Mouse (Mus musculus): ENCODE measurements around the gene Tsen54. TPM values are rescaled to one million over a fixed set of nuclear protein-coding genes. Genes with fewer than 3 reads are reported as not detected.

Gene Tsen54
- polyA plus RNA-seq, 1 experiment from 2014 or later, result 23.5 TPM

DNA sequence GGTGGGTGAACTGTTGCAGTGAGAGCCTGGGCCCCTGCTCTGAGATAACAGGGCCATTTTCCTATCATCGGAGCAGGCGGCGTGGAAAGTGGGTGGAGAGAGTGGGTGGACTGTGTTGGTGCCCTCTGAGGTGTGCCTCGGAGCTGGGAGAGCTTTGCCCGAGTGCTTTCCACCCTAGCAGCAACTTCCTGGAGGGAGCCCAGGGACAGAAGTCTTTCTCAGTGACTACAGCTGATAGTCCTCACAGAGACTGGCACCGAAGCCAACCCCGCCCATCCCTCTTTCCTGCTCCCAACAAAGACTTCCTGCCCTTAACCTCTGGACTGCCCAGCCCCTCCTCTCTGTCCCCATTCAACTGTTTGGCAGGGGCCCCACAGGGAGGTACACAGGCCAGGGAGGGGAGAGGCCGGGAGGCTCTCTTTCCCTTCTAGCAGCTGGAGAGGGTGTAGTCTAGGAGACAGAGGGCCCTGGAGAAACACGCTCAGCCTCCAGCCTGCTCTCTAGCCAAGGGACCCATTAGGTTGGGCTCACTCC, 35.4 kb upstream of the Tsen54 start:
- peak; percentile 95 for ATAC-seq
- peak overlapping the region; percentile 98 for H3K27ac ChIP-seq
- 3% methylated on average over 9 of the region's 9 CpGs for WGBS (ENCODE audit: insufficient replicate concordance)
- peaks cover 16% of the 10 kb centered on the region; the same call in 1 of the 2 replicates for H3K36me3 ChIP-seq
- H3K4me1 ChIP-seq, result peaks cover 79% of the 10 kb centered on the region
- H3K9ac ChIP-seq, result peak overlapping the region; percentile 69
- peak overlapping the region; percentile 44 for H3K4me3 ChIP-seq
- H3K4me2 ChIP-seq, result peak overlapping the region; percentile 78
- H3K27me3 ChIP-seq (replicated peaks), result no peaks in the 10 kb centered on the region
- no peaks in the 10 kb centered on the region for H3K9me3 ChIP-seq (replicated peaks)

DNA sequence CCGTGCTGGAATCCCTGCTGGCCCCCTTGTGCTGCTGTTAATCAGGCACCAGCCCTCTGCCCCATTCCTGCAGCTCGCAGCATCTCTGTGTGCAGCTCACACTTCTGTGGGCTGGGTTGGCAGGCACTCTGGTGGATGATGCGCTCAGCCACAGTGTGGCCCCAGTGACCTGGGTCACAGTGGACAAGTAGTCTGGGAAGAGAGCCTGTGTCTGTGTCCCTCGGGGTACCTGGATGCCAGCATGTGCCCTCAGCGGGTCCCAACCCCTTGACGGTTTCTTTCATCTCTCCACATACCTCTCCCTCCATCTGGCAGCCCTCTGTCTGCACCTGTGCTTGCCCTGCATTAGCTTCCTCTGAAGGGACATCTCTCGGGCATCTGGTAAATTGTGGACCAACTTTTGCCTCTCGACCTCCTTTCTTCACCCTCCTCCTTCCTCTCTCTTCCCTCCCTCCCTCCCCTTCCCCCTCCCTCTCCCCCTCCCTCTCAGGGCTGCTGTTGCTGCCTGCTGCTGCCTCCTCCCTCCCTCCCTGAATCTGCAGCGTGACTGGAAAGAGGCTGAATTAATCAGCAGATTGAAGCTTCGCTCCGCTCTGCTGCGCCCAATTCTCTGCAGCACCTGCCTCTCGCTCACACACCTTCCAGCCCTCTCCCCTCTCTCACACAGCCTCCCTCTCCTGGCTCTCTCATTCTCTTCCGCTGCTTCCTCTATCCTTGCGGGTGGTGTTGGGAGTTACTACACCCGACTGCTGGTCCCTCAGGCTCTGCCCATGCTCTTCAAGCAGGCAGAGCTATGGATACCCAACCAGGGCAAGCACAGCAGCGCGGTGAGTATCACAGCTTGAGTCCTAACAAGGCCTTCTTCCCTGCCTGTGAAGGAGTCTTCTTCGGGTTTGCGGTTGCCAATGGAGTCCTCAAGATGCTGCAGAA, 34.1 kb upstream of the Tsen54 start:
- Histone ChIP-seq H3K4me2 (peak overlapping the region; percentile 78), H3K4me1 (peaks cover 80% of the 10 kb centered on the region), H3K27me3 (replicated peaks) (no peaks in the 10 kb centered on the region), H3K36me3 (peaks cover 17% of the 10 kb centered on the region; the same call in 1 of the 2 replicates), H3K4me3 (0 out of 2 replicates have a peak overlapping the region, but pooled peaks have one; percentile 44), H3K9ac (peak overlapping the region; percentile 69), H3K27ac (peak overlapping the region; percentile 98), H3K9me3 (replicated peaks) (no peaks in the 10 kb centered on the region)
- 39% methylated on average over 20 of the region's 20 CpGs for WGBS (ENCODE audit: insufficient replicate concordance)
- no peak for ATAC-seq

DNA sequence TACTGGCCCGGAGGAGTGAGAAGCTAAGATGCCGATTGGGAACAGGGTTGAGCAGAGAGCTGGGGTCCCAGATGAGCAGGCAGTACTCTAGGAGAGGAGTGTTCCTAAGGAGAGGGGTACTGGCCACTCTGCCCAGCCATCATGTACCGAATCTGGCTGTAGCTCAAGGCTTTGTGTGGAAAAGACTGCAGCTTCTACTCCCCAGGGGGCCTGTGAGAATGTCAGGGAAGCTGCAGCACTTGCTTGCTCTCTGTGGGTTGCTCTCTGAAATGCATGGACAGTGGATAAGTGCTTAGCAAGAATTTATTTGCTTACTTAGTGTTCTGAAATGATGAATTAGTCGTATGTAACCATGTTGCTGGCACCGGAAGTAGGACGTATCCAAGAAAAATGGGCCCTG, 28.1 kb upstream of the Tsen54 start:
- Histone ChIP-seq H3K27ac (no peak overlapping the region), H3K27me3 (replicated peaks) (no peaks in the 10 kb centered on the region), H3K4me1 (peaks cover 23% of the 10 kb centered on the region), H3K9ac (no peak overlapping the region), H3K4me2 (no peak overlapping the region), H3K9me3 (replicated peaks) (no peaks in the 10 kb centered on the region), H3K4me3 (no peak overlapping the region), H3K36me3 (peaks cover 62% of the 10 kb centered on the region)
- WGBS (ENCODE audit: insufficient replicate concordance), result 81% methylated on average over 6 of the region's 6 CpGs
- no peak for ATAC-seq

DNA sequence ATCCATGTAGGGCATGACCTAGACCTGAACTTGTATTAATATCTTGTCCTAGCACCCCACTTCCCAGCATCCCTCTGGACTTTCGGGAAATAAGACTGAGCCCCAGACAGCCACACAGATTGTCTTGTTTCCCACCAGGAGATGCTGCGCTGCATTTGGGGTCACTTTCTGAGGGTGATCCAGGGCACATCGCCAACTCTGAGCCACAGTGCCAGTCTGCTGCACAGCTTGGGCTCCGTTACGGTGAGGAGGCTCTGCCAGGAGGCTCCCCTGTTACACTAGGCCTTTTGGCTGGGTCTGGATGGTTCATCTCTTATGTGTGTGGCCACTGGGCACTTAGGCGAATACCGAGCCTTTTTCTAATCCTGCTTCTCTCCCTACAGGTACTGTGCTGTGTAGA, 24.7 kb upstream of the Tsen54 start:
- Histone ChIP-seq H3K27me3 (replicated peaks) (no peaks in the 10 kb centered on the region), H3K9ac (no peak overlapping the region)

DNA sequence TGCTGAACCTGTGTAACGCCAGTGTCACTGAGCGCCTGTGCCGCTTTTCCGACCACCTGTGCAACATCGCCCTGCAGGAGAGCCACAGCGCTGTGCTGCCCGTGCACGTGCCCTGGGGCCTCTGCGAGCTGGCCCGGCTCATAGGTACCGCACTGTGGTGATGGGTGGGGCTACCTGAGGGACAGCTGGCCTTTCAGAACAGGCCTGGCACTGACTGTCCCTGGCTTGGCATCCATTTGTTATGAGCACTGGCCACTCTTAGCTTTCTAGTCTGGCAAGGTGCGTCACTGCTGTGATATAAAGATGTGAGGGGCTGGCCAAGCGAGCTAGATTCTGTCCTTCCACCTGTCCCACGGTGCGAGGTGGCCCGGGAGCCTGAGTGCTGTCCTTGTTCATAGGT, 22.6 kb upstream of the Tsen54 start:
- Histone ChIP-seq H3K36me3 (peaks cover 97% of the 10 kb centered on the region), H3K4me3 (no peak overlapping the region), H3K27ac (no peak overlapping the region), H3K9ac (no peak overlapping the region), H3K4me2 (no peak overlapping the region), H3K4me1 (peaks cover 7% of the 10 kb centered on the region; the same call in 1 of the 2 replicates), H3K9me3 (replicated peaks) (no peaks in the 10 kb centered on the region), H3K27me3 (replicated peaks) (no peaks in the 10 kb centered on the region)
- WGBS (ENCODE audit: insufficient replicate concordance), result 90% methylated on average over 16 of the region's 16 CpGs
- no peak for ATAC-seq

More for the DNA sequence above, 24.7 kb upstream of the Tsen54 start:
- Histone ChIP-seq H3K36me3 (peaks cover 91% of the 10 kb centered on the region), H3K9me3 (replicated peaks) (no peaks in the 10 kb centered on the region), H3K4me3 (no peak overlapping the region), H3K27ac (no peak overlapping the region; the same call in 1 of the 2 replicates), H3K4me1 (peaks cover 8% of the 10 kb centered on the region), H3K4me2 (no peak overlapping the region)
- WGBS (ENCODE audit: insufficient replicate concordance), result 91% methylated on average over 7 of the region's 7 CpGs
- ATAC-seq, result no peak

DNA sequence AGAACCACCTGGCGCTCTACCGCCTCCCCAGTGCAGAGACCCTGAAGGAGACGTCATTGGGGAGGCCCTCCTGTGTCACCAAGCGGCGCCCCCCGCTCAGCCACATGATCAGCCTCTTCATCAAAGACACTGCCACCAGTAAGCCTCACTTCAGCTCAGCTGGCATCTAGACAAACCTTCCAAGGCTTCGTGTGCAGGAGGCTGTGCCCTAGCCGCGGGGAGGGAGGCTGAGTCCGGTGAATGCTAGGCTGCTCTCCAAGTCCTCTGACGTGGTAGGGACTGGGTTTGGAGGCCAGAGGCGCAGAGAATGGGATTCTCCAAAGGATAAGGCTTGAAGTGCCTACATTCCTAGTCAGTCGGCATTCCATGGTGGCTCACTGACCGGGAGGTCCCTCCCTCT, 22.2 kb upstream of the Tsen54 start:
- peaks cover 11% of the 10 kb centered on the region; the same call in 1 of the 2 replicates for H3K4me1 ChIP-seq
- no peak for ATAC-seq
- no peak overlapping the region for H3K4me3 ChIP-seq

DNA sequence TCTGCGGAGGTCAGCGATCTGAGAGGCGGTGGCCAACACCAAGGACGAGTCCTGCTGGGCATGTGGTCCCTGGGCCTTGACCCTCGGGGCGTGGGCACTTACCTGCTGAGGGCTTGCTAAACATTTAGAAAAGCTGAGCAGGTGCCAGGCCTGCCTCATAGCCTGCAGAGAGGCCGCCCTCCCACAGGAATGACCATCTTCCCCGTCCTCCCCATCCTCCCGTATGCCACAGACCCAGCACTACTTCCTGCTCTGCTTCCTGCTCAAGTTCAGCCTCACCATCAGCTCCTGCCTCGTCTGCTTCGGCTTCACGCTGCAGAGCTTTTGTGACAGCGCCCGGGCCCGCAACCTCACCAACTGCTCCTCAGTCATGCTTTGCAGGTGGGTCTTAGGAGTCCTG, 17.6 kb upstream of the Tsen54 start:
- H3K27me3 ChIP-seq (replicated peaks), result no peaks in the 10 kb centered on the region
- H3K4me2 ChIP-seq, result no peak overlapping the region
- H3K36me3 ChIP-seq, result peaks cover 100% of the 10 kb centered on the region
- 0 out of 2 replicates have a peak overlapping the region, but pooled peaks have one; percentile 29 for H3K27ac ChIP-seq
- H3K4me1 ChIP-seq, result peaks cover 12% of the 10 kb centered on the region; the same call in 1 of the 2 replicates
- ATAC-seq, result no peak
- WGBS (ENCODE audit: insufficient replicate concordance), result 67% methylated on average over 15 of the region's 15 CpGs
- no peak overlapping the region for H3K4me3 ChIP-seq
- H3K9ac ChIP-seq, result no peak overlapping the region
- H3K9me3 ChIP-seq (replicated peaks), result no peaks in the 10 kb centered on the region

More for the DNA sequence above, 22.2 kb upstream of the Tsen54 start:
- peaks cover 97% of the 10 kb centered on the region for H3K36me3 ChIP-seq
- H3K9ac ChIP-seq, result no peak overlapping the region
- no peak overlapping the region for H3K4me2 ChIP-seq
- WGBS (ENCODE audit: insufficient replicate concordance), result 87% methylated on average over 14 of the region's 14 CpGs
- H3K9me3 ChIP-seq (replicated peaks), result no peaks in the 10 kb centered on the region
- no peaks in the 10 kb centered on the region for H3K27me3 ChIP-seq (replicated peaks)
- no peak overlapping the region for H3K27ac ChIP-seq

DNA sequence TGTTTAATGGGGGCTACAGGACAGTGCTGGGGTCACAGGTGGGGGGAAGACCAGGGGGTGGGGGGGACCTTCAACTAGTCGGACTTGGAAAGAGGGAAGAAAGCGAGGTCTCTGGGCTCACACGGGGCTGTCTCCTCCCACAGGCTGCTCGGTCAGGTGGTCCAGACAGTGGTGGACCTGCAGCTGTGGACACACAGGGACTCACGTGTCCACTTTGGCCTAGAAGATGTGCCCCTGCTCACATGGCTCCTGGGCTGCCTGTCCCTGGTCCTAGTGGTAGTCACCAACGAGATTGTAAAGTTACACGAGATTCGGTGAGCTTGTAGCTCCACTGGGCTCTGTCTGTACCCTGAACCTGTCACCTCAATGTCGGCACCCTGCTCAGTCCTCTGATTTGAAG, 16.9 kb upstream of the Tsen54 start:
- Histone ChIP-seq H3K9me3 (replicated peaks) (no peaks in the 10 kb centered on the region), H3K4me3 (no peak overlapping the region), H3K9ac (no peak overlapping the region), H3K36me3 (peaks cover 100% of the 10 kb centered on the region), H3K4me1 (peaks cover 19% of the 10 kb centered on the region), H3K27me3 (replicated peaks) (no peaks in the 10 kb centered on the region), H3K27ac (peak overlapping the region; percentile 20; the same call in 1 of the 2 replicates), H3K4me2 (no peak overlapping the region)
- 81% methylated on average over 9 of the region's 9 CpGs for WGBS (ENCODE audit: insufficient replicate concordance)
- no peak for ATAC-seq

DNA sequence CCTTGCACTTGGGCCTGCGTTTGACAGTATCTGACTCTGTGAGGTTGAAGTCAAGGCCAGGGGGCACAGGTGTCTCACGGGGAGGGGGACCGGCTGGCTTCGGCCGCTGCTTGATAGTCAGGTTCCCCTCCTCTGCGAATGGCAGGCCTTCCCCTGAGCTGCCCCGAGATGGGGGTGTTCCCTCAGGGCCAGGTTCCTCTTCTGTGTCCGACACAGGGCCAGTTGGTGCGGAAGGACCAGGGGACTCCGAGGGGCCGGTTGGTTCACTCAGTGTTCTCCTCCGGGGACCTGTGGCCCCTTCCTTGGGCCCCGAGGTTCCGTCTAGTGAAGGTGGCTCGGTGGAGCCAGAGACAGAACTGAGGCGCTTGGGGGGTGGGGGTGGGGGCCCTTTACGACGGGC, 13.5 kb upstream of the Tsen54 start:
- no peak for ATAC-seq
- Histone ChIP-seq H3K36me3 (peaks cover 95% of the 10 kb centered on the region), H3K9ac (no peak overlapping the region), H3K4me3 (no peak overlapping the region), H3K27me3 (replicated peaks) (no peaks in the 10 kb centered on the region), H3K4me2 (no peak overlapping the region), H3K27ac (no peak overlapping the region), H3K4me1 (peaks cover 50% of the 10 kb centered on the region), H3K9me3 (replicated peaks) (no peaks in the 10 kb centered on the region)
- 78% methylated on average over 18 of the region's 18 CpGs for WGBS (ENCODE audit: insufficient replicate concordance)

DNA sequence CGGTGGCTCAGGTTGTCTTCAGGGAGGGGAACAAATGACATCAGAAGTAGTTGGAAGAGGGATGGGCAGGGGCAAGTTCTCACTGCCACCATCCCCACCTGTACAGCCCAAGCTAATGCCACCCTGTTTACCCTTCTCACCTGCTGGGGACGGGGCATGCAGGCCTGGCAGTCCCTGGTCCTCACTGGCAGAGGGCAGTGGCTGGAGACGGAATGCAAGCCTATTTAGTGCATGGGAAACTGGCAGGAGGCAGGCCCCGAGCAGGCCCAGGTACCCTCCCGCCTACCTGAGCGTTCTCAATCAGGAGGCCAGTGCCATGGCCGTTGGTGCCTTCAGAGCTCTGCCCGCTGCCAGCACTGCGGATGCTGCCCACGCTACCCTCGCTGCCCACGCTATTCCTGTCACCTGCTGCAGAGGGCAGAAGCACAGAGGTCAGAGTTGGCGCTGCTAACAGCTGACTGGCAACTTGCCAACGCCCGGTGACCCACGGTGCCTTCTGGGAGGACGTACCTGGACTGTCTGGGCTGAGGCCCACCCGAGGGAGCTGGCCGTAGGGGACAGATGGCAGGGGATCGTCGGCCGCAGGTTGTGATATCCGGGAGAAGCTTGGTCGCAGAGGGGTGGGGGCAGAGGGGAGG, 11.3 kb upstream of the Tsen54 start:
- Histone ChIP-seq H3K4me2 (peak overlapping the region; percentile 67), H3K27ac (peak overlapping the region; percentile 46; the same call in 1 of the 2 replicates), H3K4me3 (peak overlapping the region; percentile 54; the same call in 1 of the 2 replicates), H3K36me3 (peaks cover 95% of the 10 kb centered on the region), H3K27me3 (replicated peaks) (no peaks in the 10 kb centered on the region), H3K9me3 (replicated peaks) (no peaks in the 10 kb centered on the region), H3K9ac (0 out of 2 replicates have a peak overlapping the region, but pooled peaks have one; percentile 32), H3K4me1 (peaks cover 60% of the 10 kb centered on the region)
- WGBS (ENCODE audit: insufficient replicate concordance), result 93% methylated on average over 24 of the region's 24 CpGs
- no peak for ATAC-seq

DNA sequence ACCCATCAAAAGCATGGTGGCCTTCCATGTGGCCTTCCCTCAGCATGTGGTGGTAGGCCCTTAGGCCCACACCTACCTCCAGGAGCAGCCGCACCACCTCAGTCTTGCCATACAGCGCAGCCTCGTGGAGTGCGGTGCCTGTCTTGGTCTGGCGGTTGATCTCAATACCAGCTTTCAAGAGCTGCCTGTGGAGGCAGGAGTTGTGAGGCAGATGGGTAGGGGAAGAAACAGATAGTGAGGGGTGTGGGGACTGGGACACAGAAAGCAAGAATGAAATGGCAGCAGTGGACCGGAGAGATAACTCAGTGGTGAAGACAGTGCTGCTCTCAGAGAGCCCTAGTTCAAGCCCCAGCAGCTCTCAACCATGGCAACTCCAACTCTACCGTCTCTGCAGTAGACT, 9.5 kb upstream of the Tsen54 start:
- Histone ChIP-seq H3K4me1 (peaks cover 78% of the 10 kb centered on the region), H3K9ac (peak overlapping the region; percentile 72), H3K27ac (peak overlapping the region; percentile 96), H3K27me3 (replicated peaks) (no peaks in the 10 kb centered on the region), H3K36me3 (peaks cover 77% of the 10 kb centered on the region), H3K4me3 (peak overlapping the region; percentile 54), H3K9me3 (replicated peaks) (no peaks in the 10 kb centered on the region), H3K4me2 (peak overlapping the region; percentile 67)
- 18% methylated on average over 7 of the region's 7 CpGs for WGBS (ENCODE audit: insufficient replicate concordance)
- ATAC-seq, result peak; percentile 92
